Mouse (Mus musculus) forebrain, embryonic 16.5 days (tissue): Measurements from ENCODE around the gene Plk3. TPM values are rescaled to one million over a fixed set of nuclear protein-coding genes. Genes with fewer than 3 reads are reported as not detected.

ENCODE experiments used
- ATAC-seq: fragments of 200-750 bp; cut with Nextera tagmentation; 2 replicates; pipeline ENCODE4 v1.8.0; 2017; ENCODE audit warnings: mild to moderate bottlenecking, moderate library complexity
- H3K27ac ChIP-seq: fragments of 300-500 bp; sonication (generic); 2 replicates; pipeline ENCODE4 v1.5.1; 2014; ENCODE audit warnings: low read length, control low read depth
- H3K27me3 ChIP-seq: fragments of 300-500 bp; sonication (generic); replicated peaks from 2 replicates; pipeline ENCODE4 v1.6.1; 2014; ENCODE audit warnings: low read length; ENCODE audit not compliant: control insufficient read depth, insufficient read depth
- H3K36me3 ChIP-seq: fragments of 300-500 bp; sonication (generic); 2 replicates; pipeline ENCODE4 v1.6.1; 2014; ENCODE audit not compliant: control insufficient read depth, insufficient read depth
- H3K4me1 ChIP-seq: fragments of 300-500 bp; sonication (generic); replicated peaks from 2 replicates; pipeline ENCODE4 v1.6.1; 2014; ENCODE audit warnings: low read length; ENCODE audit not compliant: control insufficient read depth, insufficient read depth
- H3K4me2 ChIP-seq: fragments of 300-500 bp; sonication (generic); 2 replicates; pipeline ENCODE4 v1.6.1; 2014; ENCODE audit warnings: mild to moderate bottlenecking, low read length, control low read depth
- H3K4me3 ChIP-seq: fragments of 300-500 bp; sonication (generic); replicated peaks from 2 replicates; pipeline ENCODE4 v1.5.1; 2014; ENCODE audit warnings: mild to moderate bottlenecking, low read length, control low read depth
- H3K9ac ChIP-seq: fragments of 300-500 bp; sonication (generic); replicated peaks from 2 replicates; pipeline ENCODE4 v1.6.1; 2014; ENCODE audit warnings: low read depth, low read length, control low read depth
- H3K9me3 ChIP-seq: fragments of 300-500 bp; sonication (generic); 2 replicates; pipeline ENCODE4 v1.6.1; 2016; ENCODE audit warnings: low read length; ENCODE audit not compliant: control insufficient read depth
- WGBS: fragments of 180-500 bp; shearing (Covaris S2); extraction: QIAGEN DNeasy Blood & Tissue Kit; methylation state at CpG from one replicate; pipeline ENCODE4 v1.1.7; 2014; 5-methylcytosine and 5-hydroxymethylcytosine counted together
- polyA plus RNA-seq: library from polyadenylated mRNA; unstranded; fragments of >200 nt; fragmentation: Nextera tagmentation; extraction: Ambion mirVana; gene quantifications from 2 replicates; pipeline ENCODE4 v1.2.1, GENCODE M21; 2015

Plk3 gene
- polyA plus RNA-seq, 1 experiment from 2014 or later, result 10.2 TPM

DNA sequence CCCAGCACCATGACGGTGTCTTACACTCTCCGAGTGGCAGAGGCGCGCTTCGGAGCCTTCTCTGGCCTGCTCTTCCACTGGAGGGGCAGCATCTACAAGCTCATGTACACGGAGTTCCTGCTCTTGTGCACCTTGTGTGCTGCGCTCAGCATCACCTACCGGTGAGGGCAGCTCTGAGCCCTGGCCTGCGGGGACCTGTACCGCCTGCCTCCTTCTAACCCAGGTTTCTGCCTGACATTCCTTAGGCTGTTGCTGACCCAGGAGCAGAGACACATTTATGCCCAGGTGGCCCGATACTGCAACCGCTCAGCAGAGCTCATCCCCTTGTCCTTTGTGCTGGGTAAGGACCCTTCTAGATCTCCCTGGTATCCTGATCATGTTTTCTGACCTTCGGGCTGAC lies 11.5 kb upstream of the Plk3 start:
- WGBS, result 95% methylated on average over 13 of the region's 13 CpGs
- no peaks in the 10 kb centered on the region for H3K27me3 ChIP-seq
- H3K4me2 ChIP-seq, result no peak overlapping the region

GRCm38 (mm10) chr4:117143023-117143422 lies 9.3 kb upstream of the Plk3 start:
- Histone ChIP-seq H3K4me2 (no peak overlapping the region), H3K27ac (no peak overlapping the region), H3K4me3 (no peak overlapping the region), H3K9ac (no peak overlapping the region), H3K4me1 (no peaks in the 10 kb centered on the region), H3K9me3 (no peaks in the 10 kb centered on the region), H3K27me3 (no peaks in the 10 kb centered on the region), H3K36me3 (no peaks in the 10 kb centered on the region)
- 64% methylated on average over 7 of the region's 7 CpGs for WGBS
- ATAC-seq, result no peak

More for the DNA sequence above, 11.5 kb upstream of the Plk3 start:
- H3K9me3 ChIP-seq, result no peaks in the 10 kb centered on the region
- H3K27ac ChIP-seq, result no peak overlapping the region
- no peak overlapping the region for H3K9ac ChIP-seq
- ATAC-seq, result no peak
- peaks cover under 1% of the 10 kb centered on the region for H3K36me3 ChIP-seq
- no peak overlapping the region for H3K4me3 ChIP-seq
- no peaks in the 10 kb centered on the region for H3K4me1 ChIP-seq

DNA sequence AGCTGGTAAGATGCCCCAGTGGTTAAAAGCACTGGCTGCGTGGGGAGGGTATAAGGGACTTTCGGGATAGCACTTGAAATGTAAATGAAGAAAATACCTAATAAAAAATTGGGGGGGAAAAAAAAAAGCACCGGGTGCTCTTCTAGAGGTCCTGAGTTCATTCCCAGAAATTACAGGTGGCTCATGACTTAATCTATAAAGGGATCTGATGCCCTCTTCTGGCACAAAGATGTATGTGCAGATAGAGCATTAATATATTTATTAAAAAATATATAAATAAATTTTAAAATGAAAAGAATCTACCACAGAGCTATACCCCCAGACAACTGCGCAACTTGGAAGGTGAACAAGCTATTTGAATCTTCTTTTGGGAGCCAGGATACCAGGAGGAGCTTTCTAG lies 6.8 kb upstream of the Plk3 start:
- Histone ChIP-seq H3K4me2 (no peak overlapping the region), H3K4me1 (no peaks in the 10 kb centered on the region), H3K4me3 (no peak overlapping the region), H3K36me3 (no peaks in the 10 kb centered on the region), H3K9me3 (no peaks in the 10 kb centered on the region), H3K27me3 (0 out of 2 replicates have a peak, but pooled peaks cover 2% of the 10 kb centered on the region), H3K27ac (no peak overlapping the region), H3K9ac (no peak overlapping the region)
- no peak for ATAC-seq
- 30% methylated on average over 4 of the region's 4 CpGs for WGBS

DNA sequence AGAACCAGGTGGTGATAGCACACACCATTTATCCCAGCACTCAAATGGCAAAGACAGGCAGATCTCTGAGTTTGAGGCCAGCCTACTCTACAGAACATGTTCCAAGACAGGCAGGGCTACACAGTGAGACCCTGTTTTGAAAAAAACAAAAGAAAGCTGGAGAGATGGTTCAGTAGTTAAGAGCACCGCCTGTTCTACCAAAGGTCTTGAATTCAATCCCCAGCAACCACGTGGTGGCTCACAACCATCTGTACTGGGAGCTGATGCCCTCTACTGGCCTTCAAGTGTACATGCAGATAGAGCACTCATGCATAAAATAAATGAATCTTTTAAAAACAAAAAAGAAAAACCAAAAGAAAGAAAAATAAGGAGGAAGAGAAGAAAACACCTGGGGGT lies 5.5 kb upstream of the Plk3 start:
- 0 out of 2 replicates have a peak, but pooled peaks cover 4% of the 10 kb centered on the region for H3K27me3 ChIP-seq
- no peak overlapping the region for H3K4me3 ChIP-seq
- H3K4me1 ChIP-seq, result peaks cover 2% of the 10 kb centered on the region
- ATAC-seq, result no peak
- no peak overlapping the region for H3K9ac ChIP-seq
- H3K27ac ChIP-seq, result no peak overlapping the region
- WGBS, result 0% methylated on average over 2 of the region's 2 CpGs
- H3K9me3 ChIP-seq, result no peaks in the 10 kb centered on the region
- H3K36me3 ChIP-seq, result no peaks in the 10 kb centered on the region
- H3K4me2 ChIP-seq, result no peak overlapping the region

DNA sequence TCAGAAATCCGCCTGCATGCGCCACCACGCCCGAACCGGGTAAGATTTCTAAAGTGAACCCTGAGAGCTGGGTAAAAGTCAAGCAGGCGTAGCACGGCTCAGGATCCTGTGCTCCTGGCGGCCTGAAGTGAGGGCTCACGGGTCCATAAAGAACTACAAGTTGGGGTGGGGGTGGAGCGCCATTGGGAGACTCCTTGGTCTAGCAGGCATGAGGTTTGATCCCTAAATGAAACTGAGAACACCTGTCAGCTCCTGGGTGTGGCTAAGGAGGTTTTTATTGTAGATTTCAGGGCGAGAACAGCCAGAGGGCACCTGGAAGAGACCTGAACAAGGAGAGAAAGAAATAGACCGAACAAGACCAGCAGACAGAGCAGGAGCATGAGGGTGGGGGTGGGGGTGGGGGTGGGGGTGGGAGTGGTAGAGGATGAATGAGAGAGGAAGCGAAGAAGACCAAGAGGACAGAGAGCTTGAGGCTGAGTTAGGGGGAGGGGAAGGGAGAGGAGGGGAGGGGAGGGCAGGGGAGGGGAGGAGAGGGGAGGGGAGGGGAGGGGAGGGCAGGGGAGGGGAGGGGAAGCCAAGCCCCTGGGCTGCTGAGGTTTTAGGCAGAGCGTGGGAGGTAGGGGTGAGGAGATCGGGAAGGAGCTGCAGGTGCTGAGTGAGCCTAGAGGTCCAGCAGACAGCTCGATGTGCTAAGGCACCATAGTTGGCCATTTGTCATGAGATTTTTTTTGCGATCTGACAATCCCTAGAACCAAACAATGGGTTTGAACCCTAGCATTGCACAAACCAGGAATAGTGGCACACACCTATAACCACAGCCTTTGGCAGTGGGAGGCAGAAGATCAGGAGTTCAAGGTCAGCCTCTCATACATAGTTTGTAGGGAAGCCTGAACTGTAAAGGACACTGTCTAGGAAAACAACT lies 4.8 kb upstream of the Plk3 start:
- no peak overlapping the region for H3K4me2 ChIP-seq
- WGBS, result 73% methylated on average over 16 of the region's 17 CpGs
- H3K27me3 ChIP-seq, result 0 out of 2 replicates have a peak, but pooled peaks cover 4% of the 10 kb centered on the region
- H3K27ac ChIP-seq, result no peak overlapping the region
- no peaks in the 10 kb centered on the region for H3K36me3 ChIP-seq
- no peak overlapping the region for H3K4me3 ChIP-seq
- peaks cover 4% of the 10 kb centered on the region for H3K4me1 ChIP-seq
- no peak for ATAC-seq
- H3K9me3 ChIP-seq, result no peaks in the 10 kb centered on the region
- H3K9ac ChIP-seq, result no peak overlapping the region

GRCm38 (mm10) chr4:117136034-117136433 lies 2.3 kb upstream of the Plk3 start:
- no peak overlapping the region for H3K9ac ChIP-seq
- H3K36me3 ChIP-seq, result no peaks in the 10 kb centered on the region
- H3K4me2 ChIP-seq, result no peak overlapping the region
- no peak overlapping the region for H3K4me3 ChIP-seq
- H3K9me3 ChIP-seq, result no peaks in the 10 kb centered on the region
- H3K4me1 ChIP-seq, result peaks cover 20% of the 10 kb centered on the region
- no peak for ATAC-seq
- no peak overlapping the region for H3K27ac ChIP-seq
- 37% methylated on average over 8 of the region's 8 CpGs for WGBS
- 0 out of 2 replicates have a peak, but pooled peaks cover 4% of the 10 kb centered on the region for H3K27me3 ChIP-seq

GRCm38 (mm10) chr4:117134601-117134995 lies 835 bp upstream of the Plk3 start:
- no peak overlapping the region for H3K4me3 ChIP-seq
- no peak overlapping the region for H3K27ac ChIP-seq
- no peaks in the 10 kb centered on the region for H3K36me3 ChIP-seq
- WGBS, result 44% methylated on average over 2 of the region's 2 CpGs
- 0 out of 2 replicates have a peak, but pooled peaks cover 4% of the 10 kb centered on the region for H3K27me3 ChIP-seq
- peak overlapping the region; percentile 93; the same call in 1 of the 2 replicates for H3K4me2 ChIP-seq
- no peak for ATAC-seq
- H3K4me1 ChIP-seq, result peaks cover 20% of the 10 kb centered on the region
- no peak overlapping the region for H3K9ac ChIP-seq
- no peaks in the 10 kb centered on the region for H3K9me3 ChIP-seq

- no peaks in the 10 kb centered on the region for H3K36me3 ChIP-seq
- H3K27ac ChIP-seq, result peak overlapping the region; percentile 10; the same call in 1 of the 2 replicates
- peak; percentile 41 for ATAC-seq
- H3K27me3 ChIP-seq, result 0 out of 2 replicates have a peak, but pooled peaks cover 4% of the 10 kb centered on the region
- peak overlapping the region; percentile 66 for H3K4me3 ChIP-seq
- under 1% methylated on average over 42 of the region's 42 CpGs for WGBS
- peak overlapping the region; percentile 77 for H3K9ac ChIP-seq
- H3K9me3 ChIP-seq, result no peaks in the 10 kb centered on the region
- H3K4me2 ChIP-seq, result peak overlapping the region; percentile 93
- peaks cover 20% of the 10 kb centered on the region for H3K4me1 ChIP-seq
Measured at GRCm38 (mm10) chr4:117133366-117133796, 382 bp downstream of the Plk3 start.

GRCm38 (mm10) chr4:117132794-117133143 lies 994 bp downstream of the Plk3 start:
- no peak for ATAC-seq
- Histone ChIP-seq H3K27ac (no peak overlapping the region), H3K9me3 (no peaks in the 10 kb centered on the region), H3K4me1 (peaks cover 20% of the 10 kb centered on the region), H3K27me3 (0 out of 2 replicates have a peak, but pooled peaks cover 4% of the 10 kb centered on the region), H3K4me2 (peak overlapping the region; percentile 93), H3K36me3 (no peaks in the 10 kb centered on the region), H3K4me3 (peak overlapping the region; percentile 66), H3K9ac (peak overlapping the region; percentile 77)
- 11% methylated on average over 11 of the region's 11 CpGs for WGBS
